Mouse (Mus musculus) heart, postnatal 14 days (tissue): ENCODE results near the gene Gm20388. TPM values are rescaled to one million over a fixed set of nuclear protein-coding genes. Genes with fewer than 3 reads are reported as not detected.

Experiments used
- DNase-seq, 2 experiments: peaks; one replicate each; pipeline ENCODE4 v3.0.0; 2021 to 2022
- intact Hi-C: fragments of 180-260 bp; cut with DNase I; formaldehyde crosslinking; loops from one replicate; pipeline ENCODE4 v1.15.1; 2025
- total RNA-seq, 2 experiments: library from RNA; stranded (reverse); gene quantifications; 2 replicates each; pipeline ENCODE4 v1.2.3; 2021

Gm20388 gene
- total RNA-seq, 2 experiments from 2014 or later, result 0.24 TPM; not detected in 1

DNA sequence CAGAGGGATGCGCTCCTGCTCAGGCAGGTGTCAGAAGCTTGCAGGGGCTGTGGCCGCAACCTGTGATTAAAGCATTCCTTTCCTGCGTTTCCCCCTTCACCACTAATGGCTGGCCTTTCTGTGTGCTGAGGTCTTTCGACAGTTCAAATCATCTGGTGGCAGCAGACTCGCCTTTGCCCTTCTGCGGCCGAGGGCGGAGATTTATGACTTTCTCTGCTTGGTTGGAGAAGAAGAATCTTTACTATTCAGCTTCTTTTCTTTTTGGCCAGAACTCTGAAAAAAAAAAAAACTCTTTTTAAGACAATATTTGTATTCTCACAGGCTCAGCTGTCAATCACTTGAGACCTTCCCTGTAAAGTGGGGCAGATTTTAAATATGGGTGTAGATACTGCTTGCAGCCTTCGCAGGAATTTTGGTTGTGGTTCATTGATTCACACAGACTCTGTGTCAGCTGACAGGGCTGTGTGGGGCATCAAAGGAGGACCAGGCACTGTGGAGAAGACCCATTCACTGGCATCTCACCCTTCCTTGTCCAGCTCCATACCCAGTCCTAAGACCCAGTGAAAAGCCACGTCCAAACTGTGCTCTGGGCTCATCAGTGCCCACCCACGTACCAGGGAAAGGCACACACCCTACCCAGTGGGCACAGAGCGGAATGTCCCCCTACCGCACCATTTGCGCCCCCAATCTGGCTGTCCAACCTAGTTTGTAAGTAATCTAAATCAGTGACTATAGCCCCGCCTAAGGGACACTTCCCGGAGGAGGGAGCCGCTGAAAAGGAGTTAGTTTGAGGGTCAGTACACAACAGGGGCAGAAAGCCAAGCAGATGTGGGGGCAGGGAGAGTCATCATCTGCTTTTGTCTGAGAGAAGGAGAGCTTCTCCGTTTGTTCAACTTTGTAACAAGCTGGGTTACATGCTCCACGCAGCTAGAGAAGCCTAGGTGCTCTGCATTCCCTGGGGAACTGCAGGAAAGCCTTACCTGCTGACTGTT is 845.0 kb downstream of the Gm20388 start:
- DNase-seq, result no peak
- intact Hi-C loops, result loop anchor here (2.0 kb wide), 1 partner anchor 15 kb away; no protein-coding TSS in a partner anchor

DNA sequence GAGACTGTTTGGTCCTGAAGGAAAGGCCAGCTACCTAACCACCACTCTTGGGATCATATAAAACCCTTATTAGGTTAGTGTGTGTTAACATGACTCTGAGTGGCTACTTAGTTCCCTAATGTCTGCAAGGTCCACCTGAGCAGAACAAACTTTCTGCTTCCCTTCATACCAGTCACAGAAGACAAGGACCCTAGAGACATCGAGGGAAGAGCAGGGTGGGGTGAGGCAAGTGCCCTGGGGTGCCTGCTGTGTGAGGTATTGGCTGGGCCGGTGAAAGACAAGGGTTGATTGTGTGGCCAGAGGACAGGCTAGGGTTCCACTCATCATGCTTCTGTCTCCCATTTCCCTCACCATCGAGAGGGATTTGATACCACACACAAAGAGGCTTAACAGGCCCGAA is 847.4 kb downstream of the Gm20388 start:
- intact Hi-C loops, result no loop called here

DNA sequence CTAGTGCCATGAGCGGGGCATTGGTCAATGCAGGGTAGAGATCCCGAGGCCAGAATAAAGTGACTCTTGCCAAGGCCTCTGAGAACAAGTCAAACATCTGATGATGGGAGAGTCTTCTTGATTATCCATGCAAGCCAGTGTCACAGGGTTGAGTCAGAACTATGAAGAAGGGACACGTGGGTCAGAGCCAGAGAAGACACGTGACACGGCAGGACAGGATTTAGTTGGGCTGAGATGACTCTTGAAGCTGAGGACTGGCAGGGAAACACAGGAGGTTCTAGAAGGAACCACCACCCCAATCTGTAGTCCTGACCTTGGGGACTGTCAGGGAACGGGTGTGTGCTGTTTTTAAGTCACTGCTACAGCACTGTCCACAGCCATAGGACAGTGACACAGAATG is 849.2 kb downstream of the Gm20388 start:
- intact Hi-C loops, result no loop called here
- no peak for DNase-seq

More for the DNA sequence above, 847.4 kb downstream of the Gm20388 start:
- DNase-seq, result no peak

DNA sequence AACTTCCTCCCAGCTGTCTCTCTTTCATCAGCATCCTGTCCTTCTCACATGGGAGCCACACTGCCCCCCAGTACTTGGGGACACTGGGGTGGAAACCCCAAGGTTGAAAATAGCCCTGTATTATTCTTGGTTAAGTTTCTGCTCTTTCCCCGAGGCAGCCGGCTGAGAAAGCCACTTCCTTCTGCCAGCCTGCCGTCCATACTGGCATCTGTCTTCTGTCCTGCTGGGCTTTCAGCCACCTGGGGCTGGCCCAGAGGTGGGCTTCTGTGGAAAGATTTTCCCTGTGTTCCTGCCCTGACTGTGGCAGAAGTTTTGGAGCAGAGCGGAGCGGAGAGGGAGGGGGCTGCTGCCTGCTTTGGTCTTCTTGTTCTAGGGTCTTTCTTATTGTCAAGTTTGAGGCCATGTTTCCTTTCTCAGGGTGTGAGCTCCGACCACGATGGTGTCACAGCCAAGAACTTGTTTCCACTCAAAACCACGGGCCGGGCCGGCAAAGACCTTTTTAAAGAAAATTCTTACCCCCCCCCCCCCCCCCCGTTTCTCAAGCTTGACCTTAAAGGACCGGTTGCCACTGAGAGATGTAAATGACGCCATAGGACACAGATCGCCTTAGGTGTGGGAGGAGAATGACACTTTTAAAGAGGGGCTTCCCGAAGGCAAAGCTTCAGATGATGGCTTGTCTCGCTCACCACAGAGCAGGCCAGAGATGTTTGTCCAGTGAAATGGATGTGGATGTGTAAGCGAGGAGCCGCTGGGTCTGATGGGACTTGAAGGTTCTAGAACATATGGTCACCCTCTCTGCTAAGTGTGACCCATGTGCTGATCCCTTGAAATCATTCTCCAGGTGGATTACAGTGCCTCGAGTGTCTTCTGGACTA is 849.9 kb downstream of the Gm20388 start:
- DNase-seq, result no peak
- intact Hi-C loops, result no loop called here

DNA sequence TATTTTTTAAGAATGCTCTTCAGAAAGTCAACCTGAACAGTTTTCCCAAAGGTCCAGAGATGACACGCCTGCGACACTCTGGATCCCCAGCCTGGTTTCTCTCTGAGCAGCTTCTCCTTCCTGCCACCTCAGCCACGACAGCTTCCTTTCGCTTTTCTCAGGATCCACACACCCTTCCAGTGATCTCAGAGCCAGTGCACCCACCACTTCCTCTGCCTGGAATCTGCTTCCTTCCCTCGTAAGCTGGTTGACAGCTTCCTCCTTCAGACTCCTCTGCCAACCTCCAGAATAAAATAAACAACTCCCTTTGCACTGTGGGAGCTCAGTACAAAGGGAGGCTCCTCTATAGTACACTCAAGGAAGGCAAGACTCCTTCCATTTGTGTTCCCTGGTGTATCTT is 852.6 kb downstream of the Gm20388 start:
- intact Hi-C loops, result no loop called here
- DNase-seq, result no peak

DNA sequence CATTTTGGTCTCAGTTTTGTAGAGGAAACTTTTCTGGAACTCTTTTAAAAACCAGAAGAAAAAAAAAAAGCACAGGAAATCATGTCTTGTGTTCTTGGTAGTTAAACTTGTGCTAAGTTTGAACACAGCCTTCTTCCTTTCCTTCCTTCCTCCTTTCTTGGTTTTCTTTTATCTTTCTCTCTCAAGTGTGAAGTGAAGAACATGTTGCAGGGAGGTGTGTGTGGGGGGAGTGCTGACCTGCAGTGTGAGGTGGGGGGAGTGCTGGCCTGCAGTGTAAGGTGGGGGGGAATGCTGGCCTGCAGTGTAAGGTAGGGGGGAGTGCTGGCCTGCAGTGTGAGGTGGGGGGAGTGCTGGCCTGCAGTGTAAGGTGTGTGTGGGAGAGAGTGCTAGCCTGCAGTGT is 854.0 kb downstream of the Gm20388 start:
- DNase-seq, result no peak
- intact Hi-C loops, result no loop called here

DNA sequence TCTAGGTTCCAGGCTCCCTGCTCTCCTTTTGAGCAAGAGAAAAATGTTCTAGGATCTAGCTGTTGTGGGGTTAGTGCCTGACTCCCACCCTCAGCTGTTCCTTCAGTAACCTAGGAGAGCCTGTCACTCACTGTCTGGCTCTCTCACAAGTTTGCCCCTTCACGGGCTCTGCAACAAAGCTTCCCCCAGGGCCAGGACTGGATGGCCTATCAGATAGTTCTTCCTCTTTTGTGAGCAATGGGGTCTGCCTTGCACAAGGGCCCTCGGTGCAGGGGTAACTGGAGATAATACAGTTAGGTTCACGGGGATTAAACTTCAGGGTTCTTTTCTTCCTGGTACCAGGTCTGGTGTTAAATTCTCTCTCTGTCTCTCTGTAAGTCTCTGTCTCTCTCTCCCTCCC is 856.0 kb downstream of the Gm20388 start:
- DNase-seq, result no peak
- intact Hi-C loops, result no loop called here

DNA sequence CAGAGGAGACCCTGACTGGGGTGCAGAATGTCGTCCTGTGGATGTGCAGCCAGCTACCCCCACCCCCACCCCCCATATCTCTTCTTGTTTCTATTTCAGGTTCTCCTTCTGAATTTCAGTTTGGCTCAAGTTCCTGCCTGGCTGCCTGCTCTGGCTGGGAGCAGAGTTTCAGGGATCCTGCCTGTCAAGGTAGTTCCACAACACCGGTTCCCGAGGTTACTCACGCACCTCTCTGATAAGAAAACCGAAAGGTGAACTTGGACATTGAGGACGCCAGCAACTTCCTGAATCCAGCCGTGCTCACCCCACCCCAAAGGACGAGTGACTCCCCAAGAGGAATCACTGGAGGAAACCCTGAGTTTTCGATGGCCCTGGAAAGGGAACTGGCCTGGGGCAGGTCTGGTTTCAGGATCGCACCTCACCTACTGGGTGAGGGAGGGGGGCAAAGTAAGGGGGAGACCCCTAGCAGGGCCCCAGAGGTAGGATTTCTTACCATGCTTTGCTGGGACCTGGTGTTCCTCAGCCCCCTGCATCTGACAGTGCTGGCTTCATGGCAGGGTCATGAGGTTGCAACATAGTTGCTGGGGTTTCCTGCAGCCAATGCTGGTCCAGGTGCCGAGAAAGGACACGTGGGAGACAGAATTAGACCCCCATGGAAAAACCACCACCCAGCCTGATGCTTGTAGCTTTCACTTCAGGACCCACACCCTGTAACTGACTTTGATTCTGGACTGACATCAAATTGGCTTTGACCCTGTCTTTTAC is 858.0 kb downstream of the Gm20388 start:
- DNase-seq, result peak in 1 of 2 experiments; percentile 33
- intact Hi-C loops, result no loop called here

DNA sequence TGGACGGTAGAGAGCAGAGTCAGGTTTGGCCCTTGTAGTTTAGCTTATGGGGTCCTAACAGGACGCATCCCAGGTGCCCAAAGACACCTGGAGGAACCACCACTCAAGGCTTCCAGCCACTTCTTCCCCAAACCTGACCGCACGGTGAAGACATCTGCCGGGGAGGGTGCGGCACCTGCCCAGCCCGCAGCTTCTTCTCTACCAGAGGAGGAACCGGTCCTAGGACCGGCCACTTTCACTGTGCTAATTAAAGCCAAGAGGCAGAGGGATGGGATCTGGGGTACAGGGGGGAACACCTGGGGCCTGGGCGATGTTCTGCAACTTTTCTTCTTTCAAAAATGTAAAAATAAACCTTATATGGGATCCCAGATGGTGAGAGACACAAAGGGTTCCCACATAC is 866.5 kb downstream of the Gm20388 start:
- no peak for DNase-seq
- intact Hi-C loops, result no loop called here

DNA sequence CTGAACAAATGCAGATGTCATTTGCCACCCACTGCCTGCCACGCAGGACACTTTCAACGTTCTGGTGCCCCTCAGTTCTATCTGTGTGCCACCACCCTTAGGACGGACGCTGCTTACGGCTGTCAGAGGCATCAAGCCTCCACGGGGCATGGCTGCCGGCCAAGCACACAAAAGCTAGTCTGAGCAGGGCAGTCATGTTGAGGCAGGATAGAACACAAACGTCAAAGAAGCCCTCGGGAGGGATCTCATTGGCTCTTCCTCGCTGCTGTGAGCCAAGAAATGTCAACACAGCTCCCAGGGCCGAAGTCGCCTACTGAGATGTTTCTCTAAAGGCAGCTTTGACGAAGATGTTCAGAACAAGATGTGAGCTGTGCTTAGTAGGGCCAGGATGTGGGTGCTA is 867.1 kb downstream of the Gm20388 start:
- intact Hi-C loops, result no loop called here
- no peak for DNase-seq

DNA sequence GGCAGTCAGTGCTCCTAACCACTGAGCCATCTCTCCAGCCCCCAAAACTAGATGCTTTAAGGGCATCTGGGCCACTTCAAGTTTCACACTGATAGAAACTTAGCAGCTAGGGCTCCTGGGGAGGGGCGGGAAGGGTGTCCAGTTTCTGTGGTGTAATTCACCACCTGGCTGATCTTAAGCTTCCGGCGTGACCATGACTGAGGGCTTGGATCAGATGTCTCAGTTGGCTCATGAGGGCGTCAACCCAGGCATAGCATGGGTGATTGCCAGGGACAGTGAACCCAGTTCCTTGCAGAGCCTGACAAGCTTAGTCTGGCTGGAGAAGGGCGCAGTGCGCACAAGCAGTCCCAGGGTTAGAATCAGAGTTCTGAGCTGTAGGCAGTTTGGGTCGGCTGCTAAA is 868.5 kb downstream of the Gm20388 start:
- no peak for DNase-seq
- intact Hi-C loops, result no loop called here

DNA sequence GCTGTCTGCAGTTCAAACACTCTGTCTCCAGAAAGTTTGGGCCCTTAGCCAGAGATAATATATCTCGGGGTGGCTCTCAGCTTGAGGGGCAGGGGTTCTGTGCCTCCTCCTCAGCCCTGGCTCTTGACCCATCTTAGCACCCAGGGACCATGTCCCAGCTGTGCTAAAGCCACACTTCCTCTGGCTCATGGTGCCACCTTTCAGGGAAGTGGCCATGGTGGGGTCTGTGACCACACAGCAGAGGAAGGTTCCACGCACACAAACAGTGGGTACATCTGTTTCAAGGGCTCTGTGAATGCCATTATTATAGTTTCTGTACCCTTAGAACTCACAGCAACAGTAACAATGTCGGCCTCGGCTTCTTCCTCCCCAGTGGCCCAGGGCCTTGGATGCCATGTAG is 873.1 kb downstream of the Gm20388 start:
- DNase-seq, result no peak
- intact Hi-C loops, result no loop called here

DNA sequence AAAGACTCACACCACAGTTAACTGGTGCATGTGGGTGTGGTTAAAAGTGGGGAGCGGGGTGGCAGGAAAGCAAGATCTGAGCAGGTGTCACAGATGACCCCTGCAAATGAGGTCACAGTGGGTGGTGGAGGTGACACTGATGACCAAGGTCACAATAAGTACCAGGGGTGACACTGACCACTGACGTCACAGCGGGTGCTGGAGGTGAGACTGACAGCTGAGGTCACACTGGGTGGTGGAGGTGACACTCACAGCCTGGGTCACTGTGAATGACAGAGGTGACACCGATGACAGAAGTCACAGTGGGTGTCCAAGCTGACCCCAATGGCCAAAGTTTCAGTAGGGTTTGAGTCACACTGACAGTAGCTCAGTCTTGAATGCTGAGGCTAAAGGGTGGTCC is 876.1 kb downstream of the Gm20388 start:
- no peak for DNase-seq
- intact Hi-C loops, result no loop called here

DNA sequence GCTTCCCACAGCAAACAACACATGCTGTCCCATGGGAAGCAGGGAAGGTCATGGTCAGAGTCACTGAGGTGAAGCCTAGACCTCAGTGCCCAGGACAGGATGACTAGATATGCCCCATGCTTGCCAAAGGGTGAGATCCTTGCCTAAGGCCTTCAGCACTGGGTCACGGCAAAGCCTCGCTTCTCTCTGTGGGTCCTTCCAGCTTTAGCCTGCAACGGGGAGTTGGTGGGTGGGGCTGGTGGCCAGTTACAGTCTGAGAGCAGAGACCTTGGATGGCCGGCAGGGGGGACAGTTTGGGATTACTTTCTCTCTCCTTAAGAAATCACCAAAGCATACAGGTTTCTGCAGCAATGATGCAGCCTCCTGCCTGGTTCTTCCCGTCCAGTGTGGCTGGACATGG is 877.0 kb downstream of the Gm20388 start:
- intact Hi-C loops, result no loop called here
- DNase-seq, result no peak

DNA sequence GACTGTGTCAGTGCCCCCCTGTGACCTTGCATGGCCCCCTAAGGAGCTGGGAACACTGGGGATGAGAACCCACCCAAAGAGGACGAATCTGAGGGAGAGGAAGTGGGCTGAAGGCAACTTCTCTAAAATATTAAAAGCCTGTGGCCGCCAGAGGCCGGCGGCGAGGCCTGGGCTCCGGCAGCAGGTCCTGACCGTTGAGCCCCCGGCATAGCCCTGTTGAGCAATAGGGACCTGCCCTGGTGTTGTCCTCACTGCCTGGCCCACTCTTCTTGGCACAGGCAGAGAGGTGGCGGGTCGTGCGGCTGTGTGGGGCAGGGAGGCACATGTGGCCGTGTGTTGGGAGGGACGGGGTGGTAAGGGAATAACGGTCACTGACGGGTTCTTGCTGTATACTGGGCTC is 882.1 kb downstream of the Gm20388 start:
- no peak for DNase-seq
- intact Hi-C loops, result no loop called here

DNA sequence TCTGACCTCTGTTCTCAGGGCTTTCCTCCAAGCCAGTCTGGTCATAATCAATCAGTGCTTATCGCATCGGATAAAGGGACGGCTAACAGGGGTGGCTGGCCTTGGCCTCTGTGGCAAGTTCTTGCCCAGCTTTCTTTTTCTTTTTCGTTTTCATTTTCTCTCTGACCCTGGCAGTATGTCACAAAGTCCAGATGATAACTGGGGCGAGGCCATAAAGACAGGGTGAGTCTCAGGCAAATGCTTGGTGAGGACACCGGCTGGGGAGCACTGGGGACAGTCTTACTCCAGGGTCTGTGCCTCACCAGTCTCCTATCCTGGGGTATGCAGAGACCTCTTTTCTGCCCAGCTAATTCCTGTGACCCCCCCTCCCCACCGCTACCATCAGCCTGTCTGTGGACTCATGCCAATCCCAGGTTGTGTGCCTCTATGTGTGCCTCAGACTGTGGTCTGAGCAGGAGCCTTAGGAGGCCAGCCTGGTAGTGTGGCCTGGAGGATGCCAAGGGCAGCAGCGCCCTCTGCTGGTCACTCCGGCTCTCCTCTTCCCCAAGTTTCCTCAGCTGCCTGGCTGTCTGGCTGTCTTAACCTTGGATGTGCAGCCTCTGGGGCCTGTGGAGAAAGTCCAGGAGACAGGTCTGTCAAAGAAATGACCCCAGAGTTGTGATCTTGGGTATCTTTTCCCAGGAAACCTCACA is 885.4 kb downstream of the Gm20388 start:
- peak; percentile 89 to 92 for DNase-seq
- intact Hi-C loops, result loop anchor here (1.0 kb wide), 2 partner anchors 62 to 118 kb away; no protein-coding TSS in a partner anchor

DNA sequence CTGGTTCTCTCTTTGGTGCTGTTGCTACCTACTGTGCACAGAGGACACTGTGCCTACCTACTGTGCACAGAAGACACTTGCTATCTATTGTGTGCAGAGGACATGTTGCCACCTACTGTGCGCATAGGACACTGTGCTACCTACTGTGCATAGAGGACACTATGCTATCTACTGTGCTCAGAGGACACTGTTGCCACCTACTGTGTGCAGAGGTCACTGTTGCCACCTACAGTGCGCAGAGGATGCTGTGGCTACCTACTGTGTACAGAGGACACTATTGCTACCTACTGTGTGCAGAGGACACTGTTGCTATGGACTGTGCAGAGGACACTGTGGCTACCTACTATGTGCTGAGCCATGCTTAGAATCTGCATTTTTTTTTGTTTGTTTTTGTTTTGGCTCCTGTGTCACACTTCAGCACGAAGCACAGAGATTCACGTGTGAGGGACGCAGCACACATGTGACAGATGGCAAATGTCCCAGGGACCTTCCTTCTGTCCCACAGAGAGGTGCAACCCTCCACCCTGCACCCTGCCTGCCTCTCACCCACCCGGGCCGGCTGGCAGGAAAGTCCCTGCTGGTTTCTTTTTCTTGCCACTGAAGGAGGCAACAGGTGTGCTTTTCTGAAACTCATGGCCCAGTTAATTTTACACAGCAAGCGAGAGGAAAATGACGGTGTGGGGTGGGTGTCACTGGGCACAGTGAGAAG is 886.5 kb downstream of the Gm20388 start:
- no peak for DNase-seq
- intact Hi-C loops, result no loop called here

DNA sequence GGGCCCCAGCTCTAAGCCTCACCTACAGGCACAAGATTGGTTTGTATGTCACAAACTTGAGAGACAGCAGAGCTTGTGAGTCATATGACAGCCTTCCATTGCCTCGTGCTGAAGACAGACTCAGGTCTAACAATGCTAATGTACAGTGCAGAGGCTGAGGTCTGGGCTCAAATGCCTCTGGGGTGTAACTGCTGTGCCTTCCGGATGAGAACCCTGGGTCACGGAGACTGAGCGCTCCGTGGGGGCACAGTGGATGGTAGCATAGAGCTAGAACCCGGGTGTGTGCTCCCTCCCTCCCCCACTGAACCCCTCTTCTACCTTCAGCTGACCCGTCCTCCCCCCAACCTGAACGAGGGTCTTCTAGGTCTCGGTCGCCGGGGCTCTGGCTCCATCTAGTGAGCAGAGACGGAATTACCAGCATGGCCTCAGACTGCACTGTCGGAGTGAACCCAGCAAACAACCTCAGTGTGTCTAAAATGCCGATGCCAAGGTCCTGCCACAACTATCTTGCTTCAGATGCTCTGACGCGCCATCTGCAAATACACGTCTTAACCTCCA is 889.7 kb downstream of the Gm20388 start:
- DNase-seq, result peak; percentile 60 to 74
- intact Hi-C loops, result no loop called here
